9 mouse cellular contexts compared by ENCODE assay signal in the genomic region with DNA sequence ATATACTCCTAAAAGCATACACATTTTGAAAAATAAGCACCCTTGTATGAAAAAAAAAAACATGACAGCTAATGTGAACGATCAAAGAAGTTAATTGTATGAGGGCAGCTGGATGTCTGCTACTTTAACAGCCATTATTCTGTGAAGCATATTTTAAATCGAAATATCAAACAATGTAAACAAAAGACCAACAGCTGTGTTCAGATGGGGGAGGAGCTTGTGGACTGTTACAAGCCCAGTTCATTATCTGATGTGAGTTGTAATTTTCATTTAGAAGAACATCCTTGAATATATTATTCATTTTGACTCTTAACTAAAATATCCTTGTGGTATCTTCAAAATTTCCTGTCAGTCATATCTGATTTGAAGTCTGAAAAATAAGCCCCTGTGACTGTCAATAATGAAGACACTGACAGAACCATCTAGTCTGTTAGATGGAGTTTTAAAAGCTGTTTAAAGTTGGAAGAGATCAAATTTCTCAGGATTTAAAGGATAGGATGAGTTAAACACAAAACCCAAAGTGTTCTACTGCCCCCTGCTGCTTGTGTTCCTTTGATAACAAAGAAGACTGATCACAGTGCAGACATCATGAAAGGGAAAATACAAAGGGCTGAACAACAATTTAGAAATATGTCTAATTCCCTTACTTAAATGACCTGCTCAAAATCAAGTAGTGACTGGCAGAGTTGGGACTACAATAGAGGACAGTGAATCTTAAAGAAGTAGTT. TPM values are rescaled to one million over a fixed set of nuclear protein-coding genes. Genes with fewer than 3 reads are reported as not detected.
DNase-seq lines count a peak whose midpoint lies in the region; ATAC-seq and TF ChIP-seq lines count a peak whose summit lies in the region.
"Had no signal": no experiment of that assay in that cellular context is flagged by ENCODE, and none has a peak within 500 bp of the region (broad histone marks: within the 10 kb centered on the region; RNA-seq: fewer than 3 reads in every experiment).

No protein-coding gene starts in this region.

- no peak overlapping the region for H3K9ac ChIP-seq in heart, embryonic 12.5 days
- H3K9ac ChIP-seq in hindbrain, postnatal 0 days (replicated peaks; ENCODE audit: low read length): no peak overlapping the region
- no peak overlapping the region for H3K9ac ChIP-seq in midbrain, embryonic 15.5 days
- H3K9ac ChIP-seq: lung, embryonic 15.5 days had no signal

- peak; percentile 40 for DNase-seq in heart, adult 8-10 months (ENCODE audit: low spot score)
- peak; percentile 20 for DNase-seq in 3T3-L1 (ENCODE audit: low read depth, low spot score)
- DNase-seq in ZHBTc4 (ENCODE audit: low read depth, low spot score): peak; percentile 52
- DNase-seq in hindbrain, postnatal 0 days (ENCODE audit: low spot score): peak; percentile 75
- no peak for DNase-seq in urinary bladder, postnatal 4 days (ENCODE audit: low spot score in 2 of 2)

- TF ChIP-seq CTCF in hindbrain, postnatal 0 days (IDR thresholded peaks at IDR 0.05; ENCODE audit: low read depth): peak; percentile 55

- no peaks in the 10 kb centered on the region for H3K9me3 ChIP-seq in heart, embryonic 12.5 days (replicated peaks)
- H3K9me3 ChIP-seq in hindbrain, postnatal 0 days (ENCODE audit: low read length): no peaks in the 10 kb centered on the region
- H3K9me3 ChIP-seq in midbrain, embryonic 15.5 days: no peaks in the 10 kb centered on the region
- H3K9me3 ChIP-seq: lung, embryonic 15.5 days had no signal

- H3K4me1 ChIP-seq in heart, embryonic 12.5 days (replicated peaks): no peaks in the 10 kb centered on the region
- H3K4me1 ChIP-seq in hindbrain, postnatal 0 days (ENCODE audit: insufficient read depth, low read length): no peaks in the 10 kb centered on the region
- H3K4me1 ChIP-seq in midbrain, embryonic 15.5 days: no peaks in the 10 kb centered on the region
- H3K4me1 ChIP-seq: lung, embryonic 15.5 days had no signal

- no peaks in the 10 kb centered on the region for H3K36me3 ChIP-seq in heart, embryonic 12.5 days
- H3K36me3 ChIP-seq in hindbrain, postnatal 0 days (ENCODE audit: insufficient read depth, low read length): no peaks in the 10 kb centered on the region
- no peaks in the 10 kb centered on the region for H3K36me3 ChIP-seq in midbrain, embryonic 15.5 days (replicated peaks)
- H3K36me3 ChIP-seq: lung, embryonic 15.5 days had no signal

- ATAC-seq in heart, embryonic 12.5 days (ENCODE audit: insufficient number of reproducible peaks, low FRiP score): no peak
- ATAC-seq in hindbrain, postnatal 0 days: no peak
- ATAC-seq in midbrain, embryonic 15.5 days (replicated peaks): 0 out of 2 replicates have a peak, but pooled peaks have one; percentile 63
- no peak for ATAC-seq in megakaryocyte, adult 5-6 weeks (ENCODE audit: poor library complexity, severe bottlenecking)

- no peak overlapping the region for H3K4me2 ChIP-seq in heart, embryonic 12.5 days
- no peak overlapping the region for H3K4me2 ChIP-seq in hindbrain, postnatal 0 days (ENCODE audit: low read depth, low read length)
- no peak overlapping the region for H3K4me2 ChIP-seq in midbrain, embryonic 15.5 days
- H3K4me2 ChIP-seq: lung, embryonic 15.5 days had no signal

- no peak overlapping the region for H3K27ac ChIP-seq in heart, embryonic 12.5 days (ENCODE audit: poor library complexity, severe bottlenecking)
- no peak overlapping the region for H3K27ac ChIP-seq in hindbrain, postnatal 0 days
- H3K27ac ChIP-seq in midbrain, embryonic 15.5 days: no peak overlapping the region
- H3K27ac ChIP-seq: lung, embryonic 15.5 days had no signal

- WGBS in heart, embryonic 12.5 days: 74% methylated on average over 2 of the region's 2 CpGs
- 46% methylated on average over 2 of the region's 2 CpGs for WGBS in hindbrain, postnatal 0 days
- 33% methylated on average over 2 of the region's 2 CpGs for WGBS in midbrain, embryonic 15.5 days

- H3K4me3 ChIP-seq in heart, embryonic 12.5 days: no peak overlapping the region
- H3K4me3 ChIP-seq in hindbrain, postnatal 0 days (ENCODE audit: low read length): no peak overlapping the region
- H3K4me3 ChIP-seq in midbrain, embryonic 15.5 days: no peak overlapping the region
- H3K4me3 ChIP-seq: lung, embryonic 15.5 days had no signal

- no peaks in the 10 kb centered on the region for H3K27me3 ChIP-seq in heart, embryonic 12.5 days (replicated peaks)
- H3K27me3 ChIP-seq in hindbrain, postnatal 0 days (ENCODE audit: insufficient read depth, low read length): no peaks in the 10 kb centered on the region
- no peaks in the 10 kb centered on the region for H3K27me3 ChIP-seq in midbrain, embryonic 15.5 days (replicated peaks)
- H3K27me3 ChIP-seq: lung, embryonic 15.5 days had no signal

RNA-seq across cellular contexts. Expression of a gene that starts 14.7 kb away (rescaled TPM):
- total RNA-seq in heart, adult 8-10 months (2022): 10 to 100 TPM; 16.1 to 36.1 (median 25.4) TPM
- polyA plus RNA-seq in heart, embryonic 12.5 days (2016; fragmentation: Nextera tagmentation; extraction: Ambion mirVana): 25.4 and 27.0 TPM in 2 replicates
- total RNA-seq in hindbrain, postnatal 0 days (2014; rRNA removed): 51.1 and 52.3 TPM in 2 replicates
- 14.8 and 18.4 TPM in 2 replicates for polyA plus RNA-seq in hindbrain, postnatal 0 days (2015; fragmentation: Nextera tagmentation; extraction: Ambion mirVana)
- polyA plus RNA-seq in midbrain, embryonic 15.5 days (2015; fragmentation: Nextera tagmentation; extraction: Ambion mirVana): 21.5 and 23.2 TPM in 2 replicates
- total RNA-seq in megakaryocyte, adult 5-6 weeks (2015): 0.27 TPM in 1 of 2 replicates, not detected in the other
- 0.11 TPM in 1 of 2 replicates, not detected in the other for total RNA-seq in megakaryocyte, adult 5-6 weeks (2017)

Comparison
In these comparisons a context has a peak if more than half of its experiments do, and no peak if none do; other contexts are left out.
1. DNase-seq: peak in heart, adult 8-10 months (single experiment), 3T3-L1 (single experiment), ZHBTc4 (single experiment) and hindbrain, postnatal 0 days (single experiment); none in urinary bladder, postnatal 4 days (0 of 2).
2. RNA of a gene that starts 14.7 kb away (total RNA-seq): 51.1 to 52.3 TPM in hindbrain, postnatal 0 days and 16.1 to 36.1 TPM in heart, adult 8-10 months; 0.11 to 0.27 TPM in megakaryocyte, adult 5-6 weeks; every median in the first group is over 10 times any median in the second.